Mouse (Mus musculus): ENCODE results near the gene Nprl3.

- no peak for TF ChIP-seq GATA1 (IDR thresholded peaks at IDR 0.05; ENCODE audit: low read length)
- TF ChIP-seq TAL1 (IDR thresholded peaks at IDR 0.05; ENCODE audit: low read length) = no peak
Observed at GRCm38 (mm10) chr11:32215372-32216162, 51.9 kb downstream of the Nprl3 start.

Data from erythroblast, embryonic 14.5 days (primary cell).